Mouse (Mus musculus) 3T3-L1 (cell line): ENCODE results near the gene Lclat1.
A peak's percentile ranks its signal among the peaks of the same experiment; 100 is the strongest.

Experiments
- DNase-seq: peaks from one replicate; pipeline ENCODE4 v3.0.0-alpha.2; 2015; ENCODE audit warnings: low read depth, low spot score

Gene Lclat1

GRCm38 (mm10) chr17:73107158-73108157, at the start of gene Lclat1:
Gene Lclat1 (plus strand): TSS chr17:73107985.
- peak; percentile 94 for DNase-seq

- no peak for DNase-seq
Measured at GRCm38 (mm10) chr17:73058319-73058718, 49.5 kb upstream of the Lclat1 start.

- no peak for DNase-seq
Measured at GRCm38 (mm10) chr17:73060224-73060896, 47.4 kb upstream of the Lclat1 start.

- DNase-seq: no peak
Measured at GRCm38 (mm10) chr17:73060897-73061252, 46.9 kb upstream of the Lclat1 start.

GRCm38 (mm10) chr17:73062701-73063100, 45.1 kb upstream of the Lclat1 start:
- DNase-seq: peak; percentile 80

GRCm38 (mm10) chr17:73063299-73063698, 44.5 kb upstream of the Lclat1 start:
- no peak for DNase-seq

GRCm38 (mm10) chr17:73063781-73064180, 44.0 kb upstream of the Lclat1 start:
- DNase-seq: no peak

- no peak for DNase-seq
Measured at GRCm38 (mm10) chr17:73066387-73067169, 41.2 kb upstream of the Lclat1 start.

GRCm38 (mm10) chr17:73067423-73067822, 40.4 kb upstream of the Lclat1 start:
- peak; percentile 68 for DNase-seq

GRCm38 (mm10) chr17:73068321-73068992, 39.3 kb upstream of the Lclat1 start:
- DNase-seq: peak; percentile 85

- no peak for DNase-seq
Measured at GRCm38 (mm10) chr17:73070466-73070865, 37.3 kb upstream of the Lclat1 start.

- no peak for DNase-seq
Measured at GRCm38 (mm10) chr17:73071725-73072263, 36.0 kb upstream of the Lclat1 start.

GRCm38 (mm10) chr17:73072286-73072685, 35.5 kb upstream of the Lclat1 start:
- DNase-seq: no peak

- DNase-seq: peak; percentile 60
Measured at GRCm38 (mm10) chr17:73074631-73075030, 33.2 kb upstream of the Lclat1 start.

- DNase-seq: peak; percentile 62
Measured at GRCm38 (mm10) chr17:73075238-73075890, 32.4 kb upstream of the Lclat1 start.

GRCm38 (mm10) chr17:73077638-73078037, 30.1 kb upstream of the Lclat1 start:
- no peak for DNase-seq

GRCm38 (mm10) chr17:73081360-73082133, 26.2 kb upstream of the Lclat1 start:
- peak; percentile 79 for DNase-seq

GRCm38 (mm10) chr17:73082506-73083196, 25.1 kb upstream of the Lclat1 start:
- peak; percentile 38 for DNase-seq
